Mouse (Mus musculus) midbrain, embryonic 10.5 days (tissue): ENCODE measurements at regions not wholly inside any gene's neighbourhood (a gene's known extent, or its start where the extent isn't known, plus 50 kb on each side); places are given as distances from the start of the nearest gene placed in this dataset.

Source experiments
- DNase-seq: peaks from one replicate; pipeline ENCODE4 v3.0.0-alpha.2; 2017; ENCODE audit warnings: low spot score
- H3K27ac ChIP-seq: fragments of 300-500 bp; sonication (generic); replicated peaks from 2 replicates; pipeline ENCODE4 v1.5.1; 2016; ENCODE audit warnings: mild to moderate bottlenecking
- H3K27me3 ChIP-seq: fragments of 300-500 bp; sonication (generic); 2 replicates; pipeline ENCODE4 v1.6.1; 2016; ENCODE audit warnings: low read depth, mild to moderate bottlenecking; ENCODE audit not compliant: poor library complexity, severe bottlenecking
- H3K36me3 ChIP-seq: fragments of 300-500 bp; sonication (generic); 2 replicates; pipeline ENCODE4 v1.6.1; 2016; ENCODE audit warnings: mild to moderate bottlenecking, moderate library complexity
- H3K4me1 ChIP-seq: fragments of 300-500 bp; sonication (generic); 2 replicates; pipeline ENCODE4 v1.6.1; 2016
- H3K4me3 ChIP-seq: fragments of 300-500 bp; sonication (generic); 2 replicates; pipeline ENCODE4 v1.5.1; 2016; ENCODE audit warnings: mild to moderate bottlenecking, moderate library complexity
- H3K9me3 ChIP-seq: fragments of 300-500 bp; sonication (generic); replicated peaks from 2 replicates; pipeline ENCODE4 v1.6.1; 2016; ENCODE audit warnings: mild to moderate bottlenecking
- WGBS: fragments of 180-500 bp; shearing (Covaris S2); methylation state at CpG from one replicate; pipeline ENCODE4 v1.1.7; 2016; 5-methylcytosine and 5-hydroxymethylcytosine counted together

GRCm38 (mm10) chrX:70953022-70953421 lies 97.0 kb upstream of the Mamld1 start:
- Histone ChIP-seq H3K27me3 (no peaks in the 10 kb centered on the region), H3K4me3 (no peak overlapping the region), H3K4me1 (no peaks in the 10 kb centered on the region), H3K9me3 (no peaks in the 10 kb centered on the region), H3K27ac (no peak overlapping the region), H3K36me3 (no peaks in the 10 kb centered on the region)
- 74% methylated on average over 3 of the region's 3 CpGs for WGBS
- DNase-seq, result no peak
